Mouse (Mus musculus) stomach, postnatal 0 days (tissue): Measurements from ENCODE around the gene Fuca1. TPM values are rescaled to one million over a fixed set of nuclear protein-coding genes. Genes with fewer than 3 reads are reported as not detected.

Experiments used
- ATAC-seq: fragments of 200-750 bp; cut with Nextera tagmentation; 2 replicates; pipeline ENCODE4 v1.8.0; 2017; ENCODE audit not compliant: low FRiP score, low TSS enrichment
- DNase-seq: peaks from one replicate; pipeline ENCODE4 v3.0.0-alpha.2; 2016; ENCODE audit warnings: low spot score
- H3K27ac ChIP-seq: fragments of 300-500 bp; sonication (generic); replicated peaks from 2 replicates; pipeline ENCODE4 v1.5.1; 2014; ENCODE audit warnings: mild to moderate bottlenecking, control low read depth
- H3K27me3 ChIP-seq: fragments of 300-500 bp; sonication (generic); 2 replicates; pipeline ENCODE4 v1.6.1; 2014; ENCODE audit warnings: low read length; ENCODE audit not compliant: control insufficient read depth, insufficient read depth
- H3K36me3 ChIP-seq: fragments of 300-500 bp; sonication (generic); 2 replicates; pipeline ENCODE4 v1.6.1; 2014; ENCODE audit warnings: low read length, mixed read lengths; ENCODE audit not compliant: control insufficient read depth, insufficient read depth
- H3K4me1 ChIP-seq: fragments of 300-500 bp; sonication (generic); replicated peaks from 2 replicates; pipeline ENCODE4 v1.6.1; 2014; ENCODE audit warnings: antibody characterized with exemption; ENCODE audit not compliant: control insufficient read depth, insufficient read depth
- H3K4me2 ChIP-seq: fragments of 300-500 bp; sonication (generic); replicated peaks from 2 replicates; pipeline ENCODE4 v1.6.1; 2014; ENCODE audit warnings: low read depth, mild to moderate bottlenecking, control low read depth, moderate library complexity
- H3K4me3 ChIP-seq: fragments of 300-500 bp; sonication (generic); 2 replicates; pipeline ENCODE4 v1.5.1; 2014; ENCODE audit warnings: low read depth, low read length, control low read depth
- H3K9ac ChIP-seq: fragments of 300-500 bp; sonication (generic); 2 replicates; pipeline ENCODE4 v1.6.1; 2014; ENCODE audit warnings: mild to moderate bottlenecking, low read length, control low read depth, mixed read lengths
- H3K9me3 ChIP-seq: fragments of 300-500 bp; sonication (generic); 2 replicates; pipeline ENCODE4 v1.6.1; 2016; ENCODE audit warnings: low read length; ENCODE audit not compliant: control insufficient read depth
- CTCF ChIP-seq: IDR thresholded peaks from 2 replicates; pipeline ENCODE4 v1.5.1; 2016; ENCODE audit warnings: antibody characterized with exemption, low read depth, mild to moderate bottlenecking, moderate library complexity
- EP300 ChIP-seq: optimal IDR thresholded peaks from 2 replicates; pipeline ENCODE3; 2016; ENCODE audit warnings: antibody characterized with exemption
- WGBS: fragments of 180-500 bp; shearing (Covaris S2); extraction: QIAGEN DNeasy Blood & Tissue Kit; methylation state at CpG from one replicate; pipeline ENCODE4 v1.1.7; 2014; 5-methylcytosine and 5-hydroxymethylcytosine counted together
- polyA plus RNA-seq: library from polyadenylated mRNA; unstranded; fragments of >200 nt; fragmentation: Nextera tagmentation; extraction: Ambion mirVana; gene quantifications from 2 replicates; pipeline ENCODE4 v1.2.1, GENCODE M21; 2015

The Fuca1 gene
- polyA plus RNA-seq, 1 experiment from 2014 or later: 171 TPM

DNA sequence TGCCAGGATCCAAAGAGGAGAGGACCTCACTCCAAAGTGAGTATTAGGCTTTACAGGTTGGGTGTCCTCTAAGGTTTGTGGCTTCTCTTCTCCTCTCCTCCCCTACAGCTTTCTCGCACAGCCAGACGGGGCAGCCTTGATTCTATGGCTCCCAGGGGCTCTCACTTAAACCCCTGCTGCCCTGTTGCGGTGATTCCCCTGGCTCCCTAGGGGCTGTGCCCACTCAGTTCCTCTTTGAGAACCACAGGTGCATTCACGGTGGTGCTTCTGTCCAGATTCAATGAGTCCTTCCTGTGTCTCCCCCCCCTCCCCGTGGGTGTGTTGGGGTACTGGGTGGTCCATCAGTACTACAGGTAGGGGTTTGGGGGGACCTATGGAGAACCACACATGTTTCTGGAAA lies 20.5 kb upstream of the Fuca1 start:
- Histone ChIP-seq H3K9ac (no peak overlapping the region), H3K4me3 (no peak overlapping the region), H3K27me3 (no peaks in the 10 kb centered on the region), H3K4me2 (no peak overlapping the region), H3K9me3 (no peaks in the 10 kb centered on the region), H3K36me3 (no peaks in the 10 kb centered on the region), H3K27ac (no peak overlapping the region), H3K4me1 (no peaks in the 10 kb centered on the region)
- ATAC-seq (no peak), DNase-seq (no peak)
- WGBS: 76% methylated on average over 5 of the region's 5 CpGs
- TF ChIP-seq EP300 (no peak), CTCF (no peak)

DNA sequence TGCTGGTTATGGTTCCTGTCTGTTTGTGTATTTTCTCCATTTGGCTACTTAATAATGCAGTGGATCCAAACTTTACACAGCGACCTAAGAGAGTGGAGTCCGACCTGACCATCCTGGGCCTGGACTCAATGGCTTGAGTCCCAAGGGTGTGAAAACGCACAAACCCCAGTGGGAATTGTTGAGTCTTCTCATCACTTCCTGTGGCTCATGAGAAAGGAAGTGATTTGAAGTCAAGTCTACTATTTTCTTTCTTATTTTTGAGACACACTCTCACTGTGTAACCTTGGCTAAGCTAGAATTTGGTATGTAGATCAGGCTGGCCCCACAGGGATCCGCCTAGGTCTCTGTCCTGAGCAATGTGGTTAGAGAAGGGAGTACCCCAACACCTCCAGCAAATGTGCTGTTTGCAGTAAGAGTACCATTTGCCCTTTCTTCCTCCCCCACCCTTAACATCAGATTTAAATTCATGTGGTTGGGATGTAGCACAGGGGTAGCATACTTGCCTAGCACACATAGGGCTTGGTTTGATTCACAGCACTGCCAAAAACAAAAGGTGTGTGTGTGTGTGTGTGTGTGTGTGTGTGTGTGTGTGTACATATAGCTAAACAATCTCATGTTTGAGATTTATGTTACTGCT lies 17.8 kb upstream of the Fuca1 start:
- Histone ChIP-seq H3K36me3 (no peaks in the 10 kb centered on the region), H3K9ac (no peak overlapping the region), H3K9me3 (no peaks in the 10 kb centered on the region), H3K4me1 (no peaks in the 10 kb centered on the region), H3K27ac (no peak overlapping the region), H3K27me3 (no peaks in the 10 kb centered on the region), H3K4me3 (no peak overlapping the region), H3K4me2 (no peak overlapping the region)
- 84% methylated on average over 4 of the region's 4 CpGs for WGBS
- ATAC-seq (no peak), DNase-seq (no peak)
- TF ChIP-seq CTCF (no peak), EP300 (no peak)

- no peak overlapping the region for H3K4me3 ChIP-seq
- 39% methylated on average over 1 of the region's 1 CpGs for WGBS
- H3K4me2 ChIP-seq: no peak overlapping the region
- no peaks in the 10 kb centered on the region for H3K9me3 ChIP-seq
- H3K4me1 ChIP-seq: no peaks in the 10 kb centered on the region
- ATAC-seq: no peak
- no peak overlapping the region for H3K9ac ChIP-seq
- H3K27me3 ChIP-seq: no peaks in the 10 kb centered on the region
- no peak for TF ChIP-seq EP300
- TF ChIP-seq CTCF: no peak
- no peak overlapping the region for H3K27ac ChIP-seq
- no peaks in the 10 kb centered on the region for H3K36me3 ChIP-seq
- DNase-seq: no peak
Observed at GRCm38 (mm10) chr4:135904810-135905209, 15.7 kb upstream of the Fuca1 start.

DNA sequence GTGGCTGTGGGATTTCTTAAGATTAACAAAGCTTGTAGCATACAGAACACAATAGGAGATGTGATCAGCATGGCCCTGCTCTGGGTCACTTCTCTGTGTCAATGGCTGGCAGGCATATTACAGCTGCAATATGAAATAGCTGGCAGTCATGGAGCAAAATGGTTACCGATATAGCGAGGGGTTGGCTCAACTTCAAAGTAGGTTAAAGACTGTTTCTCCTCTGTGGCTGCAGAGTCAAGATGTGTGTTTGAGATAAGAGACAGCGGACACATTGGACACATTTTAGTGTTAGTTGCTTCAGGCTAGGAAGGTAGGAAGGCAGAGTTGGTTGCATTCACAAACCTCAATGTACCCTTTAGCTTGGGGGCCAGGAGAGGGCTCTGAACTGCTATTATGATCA lies 13.9 kb upstream of the Fuca1 start:
- Histone ChIP-seq H3K9ac (no peak overlapping the region), H3K9me3 (no peaks in the 10 kb centered on the region), H3K4me3 (no peak overlapping the region), H3K36me3 (no peaks in the 10 kb centered on the region), H3K27ac (no peak overlapping the region), H3K4me2 (no peak overlapping the region), H3K4me1 (no peaks in the 10 kb centered on the region), H3K27me3 (no peaks in the 10 kb centered on the region)
- TF ChIP-seq CTCF (no peak), EP300 (no peak)
- WGBS: 79% methylated on average over 3 of the region's 3 CpGs
- DNase-seq: no peak
- no peak for ATAC-seq

- 26% methylated on average over 13 of the region's 13 CpGs for WGBS
- H3K9ac ChIP-seq: no peak overlapping the region
- TF ChIP-seq CTCF (no peak), EP300 (no peak)
- no peak overlapping the region for H3K4me3 ChIP-seq
- no peak for ATAC-seq
- H3K4me2 ChIP-seq: no peak overlapping the region
- DNase-seq: no peak
- H3K9me3 ChIP-seq: no peaks in the 10 kb centered on the region
- H3K27ac ChIP-seq: no peak overlapping the region
- H3K27me3 ChIP-seq: no peaks in the 10 kb centered on the region
- no peaks in the 10 kb centered on the region for H3K4me1 ChIP-seq
- no peaks in the 10 kb centered on the region for H3K36me3 ChIP-seq
Observed at GRCm38 (mm10) chr4:135909326-135910066, 11.0 kb upstream of the Fuca1 start.

DNA sequence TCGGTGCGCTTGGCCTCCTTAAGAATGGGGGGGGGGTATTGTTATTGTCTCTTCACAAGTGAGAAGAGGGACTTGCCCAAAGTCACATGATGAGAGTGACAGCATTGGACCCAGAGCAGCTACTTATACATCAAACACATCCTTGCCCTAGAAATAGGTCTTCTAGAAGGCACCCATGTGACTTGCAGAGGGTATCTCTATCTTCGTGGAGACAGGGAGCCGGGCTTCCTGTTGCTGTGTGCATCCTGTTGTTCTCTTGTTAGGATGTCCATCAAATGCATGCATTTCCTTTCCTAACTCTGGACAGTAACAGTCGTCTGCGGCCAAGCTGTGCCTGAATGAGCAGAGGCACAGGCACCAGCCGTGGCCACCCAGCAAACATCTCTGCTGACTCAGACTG lies 9.0 kb upstream of the Fuca1 start:
- ATAC-seq (no peak), DNase-seq (no peak)
- WGBS: 76% methylated on average over 7 of the region's 7 CpGs
- no peak for TF ChIP-seq EP300
- no peak for TF ChIP-seq CTCF
- H3K4me3 ChIP-seq: no peak overlapping the region
- no peaks in the 10 kb centered on the region for H3K36me3 ChIP-seq
- H3K27ac ChIP-seq: no peak overlapping the region
- no peak overlapping the region for H3K4me2 ChIP-seq
- no peak overlapping the region for H3K9ac ChIP-seq
- no peaks in the 10 kb centered on the region for H3K27me3 ChIP-seq
- H3K4me1 ChIP-seq: no peaks in the 10 kb centered on the region
- no peaks in the 10 kb centered on the region for H3K9me3 ChIP-seq
